Mouse (Mus musculus): ENCODE data around the gene Gm10128. TPM values are rescaled to one million over a fixed set of nuclear protein-coding genes. Genes with fewer than 3 reads are reported as not detected.

Gm10128 gene
- polyA plus RNA-seq (2017; shearing (Covaris generic)) = not detected

GRCm38 (mm10) chr14:7643872-7644271 is at the start of gene Gm10128:
Gm10128 (minus strand) TSS chr14:7643972.

DNA sequence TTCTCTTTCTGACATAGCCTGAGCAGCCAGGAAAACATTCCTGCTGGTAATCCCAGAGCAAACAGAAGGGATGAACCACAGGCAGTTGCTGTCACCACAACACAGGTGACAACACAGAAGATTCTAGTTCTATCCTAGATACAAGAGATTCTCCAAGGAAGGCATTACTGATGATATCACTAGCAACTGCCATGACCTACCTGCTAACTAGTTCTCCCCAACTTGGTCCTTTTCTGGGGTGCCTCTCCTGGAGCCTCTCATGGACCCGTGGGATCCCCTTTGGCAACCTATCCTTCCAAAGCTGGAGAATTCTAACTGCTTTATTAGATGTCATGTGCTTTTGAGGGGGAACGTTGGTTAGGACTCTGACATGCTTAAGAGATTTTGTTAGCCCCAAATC is 48.3 kb downstream of the Gm10128 start, which contains the start of gene Gm10338:
Gene Gm10338, minus strand, starts transcription at position 101 of the 400 bp plus-strand sequence.

Other genes with a start within 250 kb of the Gm10128 start
- gene Gm3755, start 193.1 kb downstream of the Gm10128 start, polyA plus RNA-seq (2017; shearing (Covaris generic)) = not detected
- gene Gm3752, start 160.2 kb downstream of the Gm10128 start, polyA plus RNA-seq (2017; shearing (Covaris generic)) = 10.1 TPM
- 3.5 TPM for gene Gm3558, start 75.4 kb downstream of the Gm10128 start, polyA plus RNA-seq (2017; shearing (Covaris generic))
- not detected for gene Gm10338, start 48.4 kb downstream of the Gm10128 start, polyA plus RNA-seq (2017; shearing (Covaris generic))
- not detected for gene Gm26661, start 147.6 kb upstream of the Gm10128 start, polyA plus RNA-seq (2017; shearing (Covaris generic))
- 27.9 TPM for gene Flnb, start 174.0 kb upstream of the Gm10128 start, polyA plus RNA-seq (2017; shearing (Covaris generic))